Mouse (Mus musculus): ENCODE measurements around the gene Rsu1. TPM values are rescaled to one million over a fixed set of nuclear protein-coding genes. Genes with fewer than 3 reads are reported as not detected.
A peak's percentile ranks its signal among the peaks of the same experiment; 100 is the strongest.

Rsu1 gene
- total RNA-seq (2022), result 10 to 100 TPM; 41.2 to 46.0 (median 41.6) TPM

- peak; percentile 99 for DNase-seq (ENCODE audit: low spot score)
Observed at GRCm38 (mm10) chr2:13271165-13271957, at the start of gene Rsu1. Rsu1 (minus strand) TSS chr2:13271415.

DNA sequence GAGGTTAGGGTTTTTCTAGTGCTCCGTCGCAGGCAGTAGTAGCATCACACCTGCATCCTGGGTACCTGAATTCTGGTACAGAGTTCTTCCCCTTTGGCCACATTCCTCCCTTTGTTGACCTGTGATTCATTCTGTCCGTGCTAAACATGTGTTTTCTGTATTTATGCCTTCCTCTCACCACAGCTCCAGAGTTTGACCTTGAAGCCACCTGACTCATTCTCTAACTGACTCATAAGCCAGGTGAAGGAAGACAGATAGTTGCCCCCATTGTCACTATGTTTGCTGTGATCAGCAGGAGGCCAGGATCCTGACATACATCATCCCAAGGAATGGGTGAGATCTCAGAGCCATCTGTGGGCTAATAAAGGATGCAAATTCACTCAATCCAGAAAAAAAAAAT lies 32.2 kb upstream of the Rsu1 start:
- DNase-seq (ENCODE audit: low spot score), result no peak

DNA sequence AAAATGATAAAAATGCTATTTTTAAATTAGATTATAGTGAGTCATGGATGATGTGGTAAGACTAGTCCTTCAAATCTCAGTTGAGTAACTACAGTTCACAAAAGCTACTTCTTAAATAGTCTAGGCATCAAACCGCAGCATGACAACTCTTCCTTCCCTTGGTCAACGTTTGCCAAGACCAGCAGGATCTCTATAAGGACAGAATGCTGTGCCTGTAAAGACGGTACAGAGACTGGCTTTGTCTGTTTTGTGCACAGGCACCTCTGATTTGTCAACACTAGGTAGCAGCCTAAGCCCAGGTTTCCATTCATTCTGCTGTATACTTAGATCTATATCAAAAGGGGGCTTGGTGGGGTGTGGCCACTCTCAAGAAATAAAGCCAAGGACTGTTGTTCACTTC lies 27.8 kb upstream of the Rsu1 start:
- DNase-seq (ENCODE audit: low spot score), result no peak

GRCm38 (mm10) chr2:13297733-13298132 lies 26.5 kb upstream of the Rsu1 start:
- DNase-seq (ENCODE audit: low spot score), result no peak

DNA sequence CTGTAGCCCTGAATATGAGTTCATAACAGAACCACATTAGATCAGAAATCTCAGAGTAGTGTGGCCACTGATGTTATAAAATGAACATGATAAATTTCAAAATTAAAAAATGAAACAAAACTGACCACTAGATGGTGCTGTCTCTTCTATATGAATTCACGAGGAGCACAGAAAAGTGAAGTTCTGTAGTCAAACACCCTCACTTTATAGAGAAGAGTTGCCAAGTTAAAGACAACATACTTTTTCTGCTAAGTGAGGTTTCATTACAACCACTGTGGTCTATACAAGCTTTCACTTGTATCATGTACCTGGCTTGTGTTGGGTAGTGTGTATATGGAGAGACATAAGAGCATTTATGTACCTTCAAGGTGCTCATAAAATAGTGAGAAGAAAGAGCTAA lies 19.4 kb upstream of the Rsu1 start:
- peak; percentile 76 for DNase-seq (ENCODE audit: low spot score)

DNA sequence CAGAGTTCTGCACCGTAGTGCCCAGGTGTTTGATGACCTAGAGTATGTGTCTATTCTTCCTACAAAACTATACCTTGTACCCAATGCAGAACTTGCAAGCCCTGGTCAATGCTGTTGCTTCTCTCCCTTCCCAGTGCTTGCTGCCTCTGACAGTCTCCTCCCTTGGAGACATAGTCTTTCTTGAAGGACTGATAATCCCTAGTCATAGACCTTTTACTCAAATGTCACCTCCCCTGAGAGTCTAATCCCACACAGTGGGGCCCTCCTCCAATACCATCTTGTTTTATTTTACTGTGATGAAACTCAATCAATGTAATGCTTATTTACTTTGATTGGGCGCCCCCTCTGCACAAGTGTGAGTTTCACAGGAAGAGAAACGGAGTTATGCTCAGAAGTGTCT lies 18.9 kb upstream of the Rsu1 start:
- DNase-seq (ENCODE audit: low spot score), result no peak

DNA sequence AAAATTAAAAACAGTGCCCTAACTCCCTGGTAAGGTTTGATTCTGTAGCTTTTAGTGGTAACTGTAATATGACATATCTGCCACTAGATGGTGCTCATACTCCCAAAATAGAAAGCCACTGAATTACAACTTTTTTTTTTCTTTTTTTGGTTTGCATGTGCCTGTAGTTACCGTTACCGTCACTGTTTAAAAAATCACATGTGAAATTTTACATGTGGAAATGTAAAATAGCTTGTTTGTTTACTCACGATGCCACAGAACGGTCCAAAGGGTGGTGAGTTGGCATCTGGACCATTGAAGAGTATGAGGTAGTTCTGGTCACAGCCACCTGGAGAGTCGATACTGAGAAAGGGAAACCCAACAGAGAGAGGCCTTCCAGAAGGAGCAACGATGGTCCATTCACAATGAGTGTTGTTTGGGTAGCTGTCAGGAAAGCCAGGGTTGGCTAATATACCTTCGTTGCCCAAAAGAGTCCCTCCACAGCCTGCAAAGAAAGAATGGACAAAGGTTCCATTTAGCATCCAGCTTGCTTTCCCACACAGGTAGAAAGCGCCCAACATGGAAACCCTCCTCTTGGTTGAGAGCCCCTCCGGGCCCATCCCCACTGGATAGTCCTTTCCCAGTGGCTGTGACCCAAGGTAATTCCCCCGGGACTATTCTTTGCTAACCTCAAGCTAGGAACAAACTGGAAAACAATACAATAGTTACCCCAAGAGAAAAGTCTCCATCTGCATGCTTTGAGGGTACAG lies 7.1 kb upstream of the Rsu1 start:
- DNase-seq (ENCODE audit: low spot score), result peak; percentile 24

GRCm38 (mm10) chr2:13275874-13276273 lies 4.7 kb upstream of the Rsu1 start:
- no peak for DNase-seq (ENCODE audit: low spot score)

- no peak for DNase-seq (ENCODE audit: low spot score)
Observed at GRCm38 (mm10) chr2:13270736-13271135, 479 bp downstream of the Rsu1 start.

DNA sequence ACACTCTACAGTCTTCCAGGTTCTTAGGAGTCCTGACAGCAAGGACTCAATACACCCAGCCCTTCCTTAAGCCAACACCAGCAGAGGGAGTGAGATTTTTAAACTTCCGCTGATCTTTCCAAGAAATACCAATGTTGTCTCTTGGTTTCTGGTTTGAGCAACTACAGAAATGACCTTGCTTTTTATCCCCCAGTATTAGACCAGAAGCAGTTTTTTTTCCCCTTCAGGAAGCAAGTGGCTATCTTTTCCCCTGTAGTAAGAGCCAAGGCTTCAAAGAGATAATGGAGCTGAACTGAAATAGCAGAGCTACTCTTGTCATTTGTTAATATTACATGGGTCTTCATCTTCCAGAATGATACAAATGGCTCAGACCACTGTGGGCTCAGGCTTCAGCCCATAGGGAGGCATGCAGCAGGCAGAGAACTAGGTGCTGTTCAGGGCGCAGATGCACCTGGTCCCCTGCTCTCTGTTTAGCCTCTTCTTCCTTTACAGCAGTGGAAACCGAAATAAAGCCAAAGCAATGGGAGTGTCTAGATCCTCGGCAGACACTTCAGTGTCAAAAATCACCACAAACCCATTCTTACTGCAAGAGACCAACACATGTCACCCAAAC lies 2.4 kb downstream of the Rsu1 start:
- no peak for DNase-seq (ENCODE audit: low spot score)

DNA sequence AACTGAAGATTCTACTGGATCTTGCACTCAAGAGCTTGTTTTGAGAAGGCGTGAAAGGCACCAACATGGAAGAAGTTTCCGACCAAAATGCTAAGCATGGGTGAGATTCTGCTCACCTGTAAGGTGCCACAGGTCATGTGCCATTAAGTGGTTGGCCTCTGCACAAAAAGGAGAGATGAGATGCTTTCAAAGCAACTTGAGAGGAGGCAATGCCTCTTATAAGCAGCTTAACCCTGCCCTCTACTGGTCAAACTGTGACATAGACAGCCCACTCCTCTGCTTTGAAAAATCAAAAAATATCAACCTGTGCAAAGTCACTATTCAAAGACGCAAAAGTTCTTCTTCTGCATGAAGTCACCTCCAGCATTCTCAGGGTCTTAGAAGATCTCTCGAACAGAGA lies 6.3 kb downstream of the Rsu1 start:
- DNase-seq (ENCODE audit: low spot score), result no peak

- DNase-seq (ENCODE audit: low spot score), result no peak
Observed at GRCm38 (mm10) chr2:13263150-13263549, 8.1 kb downstream of the Rsu1 start.

GRCm38 (mm10) chr2:13258606-13259005 lies 12.6 kb downstream of the Rsu1 start:
- no peak for DNase-seq (ENCODE audit: low spot score)

- no peak for DNase-seq (ENCODE audit: low spot score)
Observed at GRCm38 (mm10) chr2:13240711-13241110, 30.5 kb downstream of the Rsu1 start.

- DNase-seq (ENCODE audit: low spot score), result peak; percentile 54
Observed at GRCm38 (mm10) chr2:13237140-13237901, 33.9 kb downstream of the Rsu1 start.

- peak; percentile 61 for DNase-seq (ENCODE audit: low spot score)
Observed at GRCm38 (mm10) chr2:13235696-13236095, 35.5 kb downstream of the Rsu1 start.

GRCm38 (mm10) chr2:13234796-13235195 lies 36.4 kb downstream of the Rsu1 start:
- DNase-seq (ENCODE audit: low spot score), result no peak

GRCm38 (mm10) chr2:13233902-13234301 lies 37.3 kb downstream of the Rsu1 start:
- no peak for DNase-seq (ENCODE audit: low spot score)

- no peak for DNase-seq (ENCODE audit: low spot score)
Observed at GRCm38 (mm10) chr2:13233254-13233835, 37.9 kb downstream of the Rsu1 start.

- DNase-seq (ENCODE audit: low spot score), result no peak
Observed at GRCm38 (mm10) chr2:13232305-13232704, 38.9 kb downstream of the Rsu1 start.

DNA sequence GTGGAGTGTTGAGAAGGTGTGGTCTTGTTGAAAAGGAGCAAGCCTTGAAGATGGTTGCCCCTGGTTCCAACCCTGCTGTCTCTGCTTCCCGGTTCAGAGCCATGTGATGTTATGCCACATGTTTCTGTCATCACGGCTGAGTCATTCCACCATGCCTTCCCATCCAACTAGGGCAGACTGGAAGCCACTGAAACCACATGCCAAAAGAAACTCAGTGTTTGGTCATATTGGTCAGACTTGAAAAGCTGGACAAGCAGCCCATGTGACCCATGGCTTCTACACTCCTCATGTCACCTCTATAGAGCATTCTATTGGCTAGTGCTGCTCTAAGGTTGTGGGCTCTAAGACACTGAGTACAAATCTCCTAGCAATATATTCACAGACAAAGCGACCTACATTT lies 41.5 kb downstream of the Rsu1 start:
- no peak for DNase-seq (ENCODE audit: low spot score)

Data from heart, adult 8-10 months (tissue).